Mouse (Mus musculus) forelimb bud, embryonic 11.5 days (tissue): ENCODE data around the gene Dtx3.

Experiments used
- DNase-seq: peaks from one replicate; pipeline ENCODE4 v3.0.0-alpha.2; 2012; ENCODE audit warnings: low read depth, low spot score

Dtx3 gene

DNA sequence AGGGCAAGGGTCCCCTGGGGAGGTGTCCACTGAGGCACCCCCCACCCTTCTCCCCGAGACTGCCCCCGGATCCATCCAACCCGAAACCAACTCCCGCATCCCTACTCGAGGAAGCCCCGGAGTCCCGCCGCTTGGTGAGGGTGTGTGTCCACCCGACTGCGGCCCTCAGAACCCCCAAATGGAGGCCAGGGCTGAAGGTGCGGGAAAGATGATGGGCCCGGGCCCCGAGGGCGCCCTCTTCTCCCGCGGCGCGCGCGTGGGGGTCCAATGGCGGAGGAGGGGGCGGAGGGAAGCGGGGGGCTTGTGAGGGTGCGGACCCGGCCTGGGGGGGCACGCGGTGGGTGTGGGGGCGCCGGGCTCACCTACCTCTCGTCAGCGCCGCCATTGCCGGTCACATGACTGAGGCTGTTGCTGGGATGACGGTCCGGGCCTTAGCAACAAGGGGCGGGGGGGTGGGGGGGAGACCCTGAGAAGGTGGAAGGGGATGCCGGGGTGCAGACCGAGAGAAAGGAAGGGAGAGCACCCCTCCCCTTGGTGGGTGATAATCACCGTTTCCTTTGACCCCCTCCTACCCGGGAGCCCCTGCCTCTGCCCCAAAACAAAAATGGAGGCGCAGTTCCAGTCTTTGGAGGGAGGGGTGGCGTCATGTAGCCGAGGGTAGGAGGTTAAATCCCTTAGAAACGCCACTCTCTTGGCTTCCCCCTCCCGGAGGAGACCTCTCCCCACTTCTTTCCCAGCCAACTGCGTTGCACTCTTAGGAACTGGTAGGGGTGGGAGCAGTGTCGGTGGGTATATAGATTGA, at the start of gene Dtx3:
Dtx3 (minus strand) TSS at position 401 of the 802 bp plus-strand sequence.
- peak; percentile 31 for DNase-seq

DNA sequence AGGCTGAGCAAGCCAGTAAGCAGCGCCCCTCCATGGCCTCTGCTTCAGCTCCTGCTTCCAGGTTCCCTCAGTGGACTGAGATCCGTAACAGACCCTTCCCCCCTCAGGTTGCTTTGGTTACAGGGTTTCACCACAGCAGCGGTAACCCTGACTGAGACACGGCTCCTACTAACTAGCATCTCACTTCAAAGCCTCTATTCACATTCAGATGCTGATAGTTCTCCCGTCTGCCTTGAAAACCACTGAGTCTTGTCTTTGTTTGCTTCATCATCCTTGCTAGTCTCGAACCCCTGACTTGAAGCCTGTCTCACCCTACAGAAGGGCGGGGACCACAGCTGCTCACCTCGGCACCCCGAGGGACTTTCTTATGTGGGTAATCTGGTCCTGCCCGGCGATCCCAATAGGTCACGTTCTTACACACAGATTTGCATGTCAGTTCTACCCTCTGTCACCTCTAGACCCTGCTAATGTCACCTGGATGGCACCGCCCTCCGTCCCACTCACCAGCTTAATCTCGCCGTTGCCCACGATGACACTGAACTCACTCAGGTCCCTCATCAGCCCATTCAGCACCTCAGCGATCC, 42.8 kb upstream of the Dtx3 start:
- no peak for DNase-seq

DNA sequence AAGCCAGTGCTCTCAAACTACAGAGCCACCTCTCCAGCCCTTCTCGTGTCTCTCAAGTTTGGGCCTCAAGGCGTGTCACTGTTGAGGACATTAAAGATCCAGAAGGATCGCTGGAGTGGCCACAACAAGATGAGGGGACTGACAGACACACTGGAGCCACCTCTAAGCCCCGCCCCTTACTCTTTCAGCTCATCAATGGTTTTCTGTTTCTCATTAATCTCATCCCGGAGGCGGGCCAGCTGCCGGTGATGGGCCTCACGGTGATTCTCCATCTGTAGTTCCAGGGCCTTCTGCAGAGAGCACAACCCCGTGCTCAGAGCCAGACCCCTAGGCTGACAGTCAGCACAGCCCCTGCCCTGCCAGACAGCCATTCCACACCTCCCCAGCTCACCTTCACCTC, 41.0 kb upstream of the Dtx3 start:
- no peak for DNase-seq

DNA sequence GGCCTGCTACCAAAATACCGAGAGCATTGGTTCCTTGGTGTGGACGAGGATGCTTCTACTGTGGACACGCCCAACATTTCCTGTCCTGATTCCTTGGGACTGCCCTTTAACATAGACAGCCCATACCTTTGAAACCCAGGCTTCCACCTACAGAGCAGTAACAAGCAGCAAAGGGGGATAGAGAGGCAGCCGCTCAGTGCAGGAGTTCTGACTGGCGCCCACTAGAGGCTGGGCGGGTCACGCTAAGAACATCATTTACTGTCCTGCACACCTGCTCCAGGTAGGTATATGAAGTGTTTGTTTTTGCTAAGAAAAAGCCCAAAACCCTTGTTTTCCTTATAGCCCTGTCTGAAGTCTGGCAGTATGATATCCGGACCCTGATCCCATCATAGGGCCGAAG, 37.6 kb upstream of the Dtx3 start:
- DNase-seq: no peak

DNA sequence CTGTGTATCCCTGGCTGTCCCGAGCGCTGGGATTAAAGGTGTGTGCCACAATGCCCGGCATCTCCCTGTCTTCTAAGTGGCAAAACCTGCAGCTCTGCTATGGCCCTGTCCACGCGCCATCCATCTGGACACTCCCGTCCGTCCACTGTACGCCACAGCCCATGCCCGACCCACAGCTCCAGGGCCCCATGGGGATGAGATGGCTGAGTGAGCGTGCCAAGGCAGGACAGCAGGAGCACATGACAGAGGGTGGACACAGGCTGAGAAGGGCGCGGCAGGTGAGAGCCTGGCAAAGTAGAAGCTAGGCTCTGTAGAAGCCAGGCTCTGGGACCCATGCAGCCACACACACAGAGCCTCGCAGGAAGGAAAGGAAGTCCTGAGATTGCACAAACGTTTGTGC, 36.2 kb upstream of the Dtx3 start:
- DNase-seq: no peak

DNA sequence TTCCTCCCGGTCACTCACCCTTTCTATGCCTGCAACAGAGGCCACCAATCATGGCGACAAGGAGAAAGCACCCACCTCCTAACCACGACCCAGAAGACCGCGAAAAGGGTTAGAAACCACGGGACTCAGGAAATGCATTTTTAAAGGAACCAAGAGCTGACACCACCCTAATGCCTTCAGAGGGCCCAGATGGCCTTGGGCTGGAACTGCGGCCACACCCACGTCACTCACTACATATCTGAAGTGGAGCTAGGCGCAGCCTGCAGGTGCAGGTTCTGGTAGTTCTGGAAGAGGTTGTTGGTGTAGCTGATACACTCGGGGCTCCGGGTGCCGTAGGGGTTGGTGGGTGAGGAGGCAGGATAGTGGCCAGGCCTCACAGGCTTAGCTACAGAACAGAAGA, 35.2 kb upstream of the Dtx3 start:
- no peak for DNase-seq

DNA sequence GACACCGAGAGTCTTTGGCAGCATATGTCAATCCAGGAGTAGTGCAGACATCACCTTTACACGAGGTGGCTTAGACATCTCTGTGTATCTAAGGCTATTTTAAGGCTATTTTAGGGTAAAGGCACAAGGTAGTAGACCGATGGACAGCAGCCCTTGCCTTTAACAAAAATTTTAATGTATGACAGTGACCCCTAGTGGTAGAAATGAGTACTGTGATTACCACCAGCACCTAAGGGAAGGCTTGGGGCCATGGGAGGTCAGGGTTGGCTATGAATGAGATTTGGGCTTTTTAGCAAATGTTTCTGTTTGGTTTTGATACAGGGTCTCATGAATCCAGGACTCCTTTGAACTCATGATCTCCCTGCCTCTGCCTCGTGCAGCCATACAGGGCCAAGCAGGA, 33.4 kb upstream of the Dtx3 start:
- DNase-seq: peak; percentile 79

DNA sequence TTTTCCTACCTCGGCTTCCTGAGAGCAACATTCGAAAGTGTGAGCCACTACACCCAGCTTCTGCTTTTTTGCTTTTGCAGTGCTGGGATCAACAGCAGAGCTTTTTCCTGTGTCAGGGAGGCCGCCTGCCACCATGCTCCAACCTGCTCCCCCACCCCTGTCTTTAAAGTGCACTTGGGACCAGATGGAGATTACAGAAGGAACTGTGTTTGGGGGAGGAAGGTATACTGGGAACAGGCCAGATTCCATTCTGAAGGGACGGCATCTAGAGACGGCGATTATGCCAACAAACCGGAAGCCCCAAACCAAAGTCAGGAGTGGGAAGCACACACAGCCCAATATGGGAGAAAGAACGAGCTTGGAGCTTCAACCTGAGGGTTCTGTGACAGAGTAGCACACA, 31.6 kb upstream of the Dtx3 start:
- no peak for DNase-seq

DNA sequence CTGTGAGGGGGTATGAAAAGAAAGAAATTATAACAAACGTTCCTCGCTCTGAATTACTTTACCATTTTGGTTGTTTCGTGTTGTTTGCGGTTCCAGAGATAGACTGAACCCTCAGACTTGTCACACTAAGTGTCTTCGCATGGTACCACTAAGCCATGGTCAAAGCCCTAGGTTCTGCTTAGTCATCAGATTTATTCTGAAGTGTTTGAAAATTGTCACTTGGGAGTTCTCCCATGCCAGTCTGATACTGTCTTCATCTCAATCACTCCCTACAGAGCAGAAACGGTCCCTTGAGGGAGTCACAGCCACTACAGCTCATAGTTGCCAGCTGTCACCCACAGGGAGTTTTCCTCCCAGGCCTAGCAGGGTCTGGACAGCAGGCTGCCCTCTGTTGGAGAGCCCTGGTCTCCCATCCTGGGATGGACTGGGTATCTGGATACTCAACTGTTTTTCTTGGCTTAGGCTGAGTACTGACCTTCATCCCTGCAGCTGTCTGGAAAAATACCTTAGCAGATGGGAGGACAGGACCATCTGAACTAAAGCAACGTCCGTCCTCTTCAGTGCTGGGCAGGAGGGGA, 30.9 kb upstream of the Dtx3 start:
- DNase-seq: no peak

DNA sequence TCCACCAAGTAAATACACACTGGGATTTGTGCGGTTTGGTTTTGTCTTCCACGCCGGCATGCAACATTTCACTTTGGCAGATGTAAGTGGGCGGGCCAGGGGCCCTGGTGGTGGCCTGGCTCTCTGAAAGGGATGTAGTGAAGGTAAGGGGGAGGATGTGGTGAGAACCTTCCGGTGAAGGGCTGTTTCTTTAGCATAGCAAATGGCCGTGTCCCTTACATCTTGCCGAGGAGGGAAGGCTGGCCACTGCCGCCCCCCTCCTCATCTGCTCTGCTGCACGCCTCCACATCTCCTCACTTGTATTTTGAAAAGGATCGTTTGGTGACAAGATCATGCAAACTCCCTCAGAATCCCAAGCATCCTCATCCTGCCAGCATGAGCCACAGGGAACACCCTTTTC, 30.2 kb upstream of the Dtx3 start:
- no peak for DNase-seq

DNA sequence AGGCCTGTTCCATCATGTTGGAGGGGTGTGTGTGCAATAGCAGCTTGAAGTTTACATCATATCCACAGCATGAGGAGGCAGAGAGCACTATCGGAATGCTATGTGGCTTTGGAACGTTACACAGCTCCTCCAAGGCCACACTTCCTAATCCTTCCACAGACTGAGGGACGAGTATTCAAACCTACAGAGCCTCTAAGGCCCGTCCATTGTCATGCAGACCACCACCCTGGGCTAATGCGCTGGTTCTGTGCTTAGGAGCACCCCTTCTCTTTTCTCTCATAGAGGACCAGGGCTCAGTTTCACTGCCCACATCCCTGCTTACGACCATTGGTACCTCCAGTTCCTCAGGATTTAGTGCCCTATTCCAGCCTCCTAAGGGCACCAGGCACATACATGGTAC, 29.7 kb upstream of the Dtx3 start:
- no peak for DNase-seq

DNA sequence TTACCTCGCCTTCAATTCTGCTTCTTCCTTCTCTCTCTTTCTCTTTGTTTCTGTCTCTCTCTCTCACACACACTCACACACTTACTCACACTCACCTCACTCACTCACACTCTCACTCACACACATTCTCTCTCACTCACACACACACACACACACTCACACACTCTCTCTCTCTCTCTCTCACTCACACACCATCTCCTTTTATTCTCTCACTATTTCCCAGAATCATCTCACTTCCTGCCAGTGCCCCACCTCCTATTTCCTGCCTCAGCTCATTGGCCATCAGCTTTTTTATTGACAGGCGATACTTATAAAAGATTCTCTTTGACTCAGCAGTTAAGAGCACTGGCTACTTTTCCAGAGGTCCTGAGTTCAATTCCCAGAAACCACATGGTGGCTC, 22.8 kb upstream of the Dtx3 start:
- no peak for DNase-seq

DNA sequence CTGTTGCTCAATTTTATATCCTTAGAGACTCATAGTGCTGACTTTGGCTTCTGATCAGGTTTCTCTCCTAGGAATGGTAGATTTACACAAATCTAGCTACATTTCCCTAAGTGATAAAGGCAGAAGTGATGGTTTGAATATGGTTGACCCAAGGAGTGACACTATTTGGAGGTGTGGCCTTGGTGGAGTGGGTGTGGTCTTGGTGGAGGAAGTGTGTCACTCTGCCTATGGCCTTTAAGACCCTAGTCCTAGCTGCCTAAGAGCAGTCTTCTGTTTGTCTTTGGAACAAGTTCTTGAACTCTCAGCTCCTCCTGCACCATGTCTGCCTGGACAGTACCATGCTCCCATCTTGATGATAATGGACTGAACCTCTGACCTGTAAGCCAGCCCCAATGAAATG, 21.6 kb upstream of the Dtx3 start:
- no peak for DNase-seq

DNA sequence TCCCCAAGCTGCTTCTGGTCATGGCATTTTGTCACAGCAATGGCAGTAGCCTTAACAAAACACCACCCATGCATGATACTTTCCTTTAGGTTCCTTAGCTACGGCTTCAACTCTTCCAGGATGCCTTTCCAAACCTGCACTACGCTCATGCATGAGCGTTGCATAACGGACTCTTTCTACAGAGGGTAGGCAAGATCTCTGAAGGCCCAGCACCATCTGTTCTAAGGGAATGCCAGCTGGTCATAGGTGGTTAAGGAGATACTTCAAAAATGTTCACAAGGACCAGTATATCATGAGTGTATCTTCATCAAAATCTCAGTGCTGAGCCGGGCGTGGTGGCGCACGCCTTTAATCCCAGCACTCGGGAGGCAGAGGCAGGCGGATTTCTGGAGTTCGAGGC, 20.9 kb upstream of the Dtx3 start:
- no peak for DNase-seq

DNA sequence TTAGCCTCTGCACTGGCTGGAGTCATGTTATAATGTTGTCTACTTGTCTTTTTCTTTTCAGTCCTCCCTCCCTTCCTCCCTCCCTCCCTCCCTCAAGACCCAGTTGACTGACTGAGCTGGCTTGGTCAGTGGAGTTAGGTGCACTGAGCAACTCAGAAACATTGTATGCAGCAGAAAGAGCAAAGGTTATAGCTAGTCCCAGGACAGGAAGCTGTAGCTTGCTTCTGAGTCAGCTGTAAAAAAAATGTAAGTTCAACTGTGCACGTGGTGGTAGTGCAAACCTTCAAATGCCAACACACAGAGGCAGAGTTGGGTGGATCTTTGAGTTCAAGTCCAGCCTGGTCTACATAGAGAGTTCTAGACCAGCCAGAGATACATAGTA, 18.9 kb upstream of the Dtx3 start:
- no peak for DNase-seq

DNA sequence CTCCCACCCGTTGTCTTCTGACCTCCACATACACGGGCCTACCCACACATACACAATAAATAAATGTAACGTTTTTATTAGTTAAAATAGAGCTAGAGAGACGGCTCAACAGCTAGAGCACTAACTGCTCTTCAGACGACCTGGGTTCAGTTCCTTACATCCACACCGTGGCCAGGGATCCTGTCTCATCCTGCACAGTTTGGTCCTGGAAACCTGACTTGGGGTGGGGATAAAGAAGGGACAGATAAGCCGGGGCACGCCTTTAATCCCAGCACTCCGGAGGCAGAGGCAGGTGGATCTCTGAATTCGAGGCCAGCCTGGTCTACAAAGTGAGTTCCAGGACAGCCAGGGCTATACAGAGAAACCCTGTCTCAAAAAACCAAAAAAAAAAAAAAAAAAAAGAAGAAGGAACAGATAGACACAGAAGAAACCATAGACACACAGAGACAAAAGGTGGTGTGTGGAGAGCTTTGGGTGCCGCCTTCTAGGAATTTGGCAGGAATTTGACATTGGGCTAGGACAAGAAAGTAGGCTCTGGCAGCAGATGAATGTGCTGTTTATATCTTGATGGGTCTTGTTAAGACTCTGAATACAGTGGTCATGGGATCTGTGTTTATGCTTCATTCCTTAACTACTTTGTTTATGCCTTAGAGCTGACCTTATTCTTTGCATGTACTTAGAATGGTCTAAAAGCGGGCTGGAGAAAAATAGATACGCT, 18.3 kb upstream of the Dtx3 start:
- DNase-seq: no peak

DNA sequence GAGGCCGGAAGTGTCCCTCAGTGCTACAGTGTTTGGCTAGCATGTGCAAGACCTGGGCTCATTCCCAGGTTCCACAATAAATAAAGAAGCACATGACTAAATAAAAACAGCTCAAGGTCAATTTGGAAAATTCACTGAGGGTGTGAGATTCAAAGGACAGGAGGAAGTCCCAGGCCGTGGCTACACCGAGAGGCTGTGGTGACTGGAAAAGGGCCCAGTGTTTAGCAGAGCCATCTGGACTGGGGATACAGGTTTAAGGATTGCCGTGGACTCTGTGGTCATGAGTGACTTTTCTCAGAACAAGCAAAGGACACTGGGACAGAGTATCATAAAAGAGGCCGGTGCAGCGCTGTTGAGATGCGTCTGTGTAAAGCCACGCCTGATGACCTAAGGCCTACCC, 17.7 kb upstream of the Dtx3 start:
- DNase-seq: no peak

DNA sequence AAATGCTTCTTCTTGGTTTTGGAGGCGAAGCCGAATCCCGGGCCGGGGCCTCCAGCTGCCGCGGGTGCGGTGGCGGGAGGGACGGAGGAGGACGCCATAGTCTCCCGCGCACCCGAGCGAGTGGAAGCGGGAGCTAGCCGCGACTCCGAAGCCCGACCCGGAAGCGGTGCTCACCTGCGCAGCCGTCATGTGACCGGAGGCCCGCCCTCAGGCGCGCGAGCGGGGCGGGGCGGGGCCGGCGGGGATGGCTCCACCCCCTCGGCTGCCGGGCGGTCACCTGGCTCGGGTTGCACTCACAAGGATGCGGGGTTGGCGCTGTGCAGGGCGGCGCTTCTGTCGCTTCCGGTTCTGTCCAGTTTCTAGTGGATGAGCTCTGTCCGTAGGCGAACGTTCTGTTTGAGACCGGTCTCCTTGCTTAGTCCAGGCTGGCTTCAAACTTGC, 15.9 kb upstream of the Dtx3 start, which contains the start of gene Pip4k2c:
Pip4k2c (minus strand) TSS at position 172 of the 441 bp plus-strand sequence.
- DNase-seq: peak; percentile 80

DNA sequence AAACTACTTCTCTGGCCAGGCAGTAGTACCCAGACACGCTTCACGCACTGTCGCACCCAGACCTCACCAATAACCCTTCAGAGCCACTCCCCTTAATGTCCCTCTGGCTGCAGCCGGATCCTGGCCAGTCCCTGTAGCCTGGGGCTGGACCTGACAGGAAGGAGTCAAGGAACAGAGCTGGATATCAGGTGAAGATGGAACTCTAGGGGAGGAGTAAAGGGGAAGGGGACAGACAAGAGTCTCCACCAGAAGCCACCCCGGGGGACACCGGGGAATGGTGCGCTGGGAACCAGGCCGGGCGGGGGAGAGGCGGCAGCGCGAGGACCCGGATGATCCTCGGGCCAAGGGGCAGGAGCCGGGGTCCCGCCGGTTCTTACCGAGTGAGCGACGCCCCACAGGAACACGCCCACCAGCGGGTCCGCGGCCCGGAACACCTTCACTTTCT, 15.5 kb upstream of the Dtx3 start:
- no peak for DNase-seq

DNA sequence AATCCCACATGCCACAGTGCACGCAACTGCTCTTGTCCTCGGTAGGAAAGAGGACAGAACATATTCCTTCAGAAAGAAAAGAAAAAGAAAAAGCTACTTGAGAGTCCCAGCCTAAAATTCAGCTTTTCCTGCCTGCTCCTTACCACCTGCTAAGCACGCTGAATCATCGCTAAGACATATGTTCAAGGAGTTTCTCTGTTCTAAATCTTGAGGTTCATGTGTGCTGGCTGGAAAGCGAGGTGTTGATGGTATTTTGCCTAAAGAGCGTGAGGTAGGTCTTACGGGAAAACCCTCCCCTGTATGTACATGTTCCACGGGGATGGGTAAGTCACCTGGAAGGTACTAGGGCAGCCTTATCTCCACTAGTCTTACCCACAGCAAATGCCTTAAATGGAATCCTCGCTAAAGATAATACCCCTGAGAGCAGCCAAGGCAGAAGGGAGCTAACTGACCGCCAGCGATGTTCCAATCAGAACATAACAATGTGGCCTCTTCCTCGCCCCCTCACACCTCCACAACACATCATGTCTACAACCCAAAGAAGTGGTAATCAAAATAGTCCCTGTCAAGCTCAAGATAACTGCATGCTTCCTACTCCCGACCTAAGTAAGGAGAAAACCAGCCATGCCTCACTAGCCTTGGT, 14.5 kb upstream of the Dtx3 start:
- DNase-seq: no peak

DNA sequence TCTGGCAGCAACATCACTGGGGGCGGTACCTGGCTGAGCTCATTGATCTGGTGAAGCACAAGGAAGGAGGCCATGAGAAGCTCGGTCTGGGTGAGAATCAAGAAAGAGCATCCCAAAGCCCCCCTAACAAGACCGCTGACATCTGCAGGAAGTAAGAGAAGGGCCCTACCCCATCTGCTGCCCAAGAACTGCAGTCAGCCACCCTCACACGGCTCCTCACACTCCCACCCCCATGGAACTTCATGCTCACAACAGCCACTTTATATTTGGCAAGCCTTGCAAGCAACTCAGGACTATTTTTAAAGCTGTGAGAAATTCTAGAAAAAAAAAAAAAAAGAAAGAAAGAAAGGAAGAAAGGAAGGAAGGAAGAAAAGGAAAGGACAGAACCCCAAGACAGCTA, 13.4 kb upstream of the Dtx3 start:
- DNase-seq: no peak

DNA sequence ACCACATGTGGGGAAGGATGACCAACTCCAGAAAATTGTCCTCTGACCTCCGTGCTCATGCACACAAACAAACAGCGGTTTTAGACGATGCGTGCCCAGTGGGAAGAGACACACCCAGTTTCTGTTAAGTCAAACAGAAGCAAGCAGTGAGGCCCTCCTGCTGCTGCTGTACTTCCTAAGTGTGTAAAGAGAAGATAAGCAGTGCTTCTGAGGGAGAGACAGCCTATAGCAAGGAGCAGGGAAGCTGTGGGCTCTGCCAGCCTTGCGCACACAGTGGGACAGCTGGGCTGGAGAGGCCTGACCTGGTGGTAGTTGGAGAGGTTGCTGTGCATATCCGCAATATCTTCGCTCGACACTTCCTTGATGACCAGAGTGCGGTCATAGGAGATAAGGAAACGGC, 9.8 kb upstream of the Dtx3 start:
- no peak for DNase-seq
